In genomic region chr17:65614431-65614830, GRCm38 (mm10) we compare ENCODE assay signal across 8 mouse cellular contexts. TPM values are rescaled to one million over a fixed set of nuclear protein-coding genes. Genes with fewer than 3 reads are reported as not detected.
A peak's percentile ranks its signal among the peaks of the same experiment; 100 is the strongest.
DNase-seq lines count a peak whose midpoint lies in the region; ATAC-seq and TF ChIP-seq lines count a peak whose summit lies in the region.

No protein-coding gene starts in this region.

- H3K4me3 ChIP-seq in left cerebral cortex, adult 2 months: peak overlapping the region; percentile 96
- peak overlapping the region; percentile 92 for H3K4me3 ChIP-seq in embryonic facial prominence, embryonic 14.5 days (ENCODE audit: low read depth, low read length)
- peak overlapping the region; percentile 99 for H3K4me3 ChIP-seq in hindbrain, postnatal 0 days (ENCODE audit: low read length)
- peak overlapping the region; percentile 45 for H3K4me3 ChIP-seq in myocyte

- no peaks in the 10 kb centered on the region; the same call in 1 of the 2 replicates for H3K36me3 ChIP-seq in embryonic facial prominence, embryonic 14.5 days (ENCODE audit: control insufficient read depth, insufficient read depth, low read length)
- no peaks in the 10 kb centered on the region for H3K36me3 ChIP-seq in hindbrain, postnatal 0 days (ENCODE audit: insufficient read depth, low read length)
- no peaks in the 10 kb centered on the region for H3K36me3 ChIP-seq in myocyte (ENCODE audit: control insufficient read depth, insufficient read depth)

- peak overlapping the region; percentile 93 for H3ac ChIP-seq in myocyte (ENCODE audit: control insufficient read depth, insufficient read length)

- TF ChIP-seq CTCF in left cerebral cortex, adult 2 months (IDR thresholded peaks at IDR 0.05): no peak
- TF ChIP-seq CTCF in hindbrain, postnatal 0 days (IDR thresholded peaks at IDR 0.05; ENCODE audit: low read depth): no peak

- WGBS in embryonic facial prominence, embryonic 14.5 days: under 1% methylated on average over 9 of the region's 9 CpGs
- 2% methylated on average over 9 of the region's 9 CpGs for WGBS in hindbrain, postnatal 0 days

- no peak for TF ChIP-seq POLR2A in myocyte (IDR thresholded peaks at IDR 0.05; ENCODE audit: insufficient read length, low read depth)

- peak overlapping the region; percentile 96 for H3K9ac ChIP-seq in embryonic facial prominence, embryonic 14.5 days (ENCODE audit: low read depth, low read length)
- H3K9ac ChIP-seq in hindbrain, postnatal 0 days (replicated peaks; ENCODE audit: low read length): peak overlapping the region; percentile 99

- peaks cover 4% of the 10 kb centered on the region; the same call in 1 of the 2 replicates for H3K4me1 ChIP-seq in embryonic facial prominence, embryonic 14.5 days (ENCODE audit: control insufficient read depth, insufficient read depth, low read length)
- H3K4me1 ChIP-seq in hindbrain, postnatal 0 days (ENCODE audit: insufficient read depth, low read length): peaks cover 2% of the 10 kb centered on the region; the same call in 1 of the 2 replicates

- DNase-seq in left cerebral cortex, adult 2 months (ENCODE audit: extremely low spot score in 1 of 2, low spot score in 2 of 2): no peak
- no peak for DNase-seq in left cerebral cortex, adult 8-10 months (ENCODE audit: low spot score in 2 of 2)
- DNase-seq in embryonic facial prominence, embryonic 14.5 days (ENCODE audit: low spot score): peak; percentile 46
- DNase-seq in hindbrain, postnatal 0 days (ENCODE audit: low spot score): no peak
- no peak for DNase-seq in urinary bladder, postnatal 4 days (ENCODE audit: low spot score in 2 of 2)
- no peak for DNase-seq in layer of hippocampus, adult 9-10 months (ENCODE audit: low spot score)
- DNase-seq in ovary, postnatal 10 days (ENCODE audit: low spot score): no peak

- ATAC-seq in embryonic facial prominence, embryonic 14.5 days (ENCODE audit: low read depth): no peak
- no peak for ATAC-seq in hindbrain, postnatal 0 days

- peak overlapping the region; percentile 69 for H3K4me2 ChIP-seq in embryonic facial prominence, embryonic 14.5 days (ENCODE audit: low read depth, low read length)
- peak overlapping the region; percentile 70 for H3K4me2 ChIP-seq in hindbrain, postnatal 0 days (ENCODE audit: low read depth, low read length)
- peak overlapping the region; percentile 92 for H3K4me2 ChIP-seq in myocyte (ENCODE audit: low read depth)

- H3K27me3 ChIP-seq in embryonic facial prominence, embryonic 14.5 days (replicated peaks; ENCODE audit: control insufficient read depth, insufficient read depth, low read length): no peaks in the 10 kb centered on the region
- H3K27me3 ChIP-seq in hindbrain, postnatal 0 days (ENCODE audit: insufficient read depth, low read length): no peaks in the 10 kb centered on the region
- H3K27me3 ChIP-seq in myocyte (ENCODE audit: control insufficient read depth, insufficient read depth, insufficient read length): no peaks in the 10 kb centered on the region

- H3K9me3 ChIP-seq in embryonic facial prominence, embryonic 14.5 days (ENCODE audit: control insufficient read depth, low read length): no peaks in the 10 kb centered on the region
- H3K9me3 ChIP-seq in hindbrain, postnatal 0 days (ENCODE audit: low read length): no peaks in the 10 kb centered on the region

- intact Hi-C loops in left cerebral cortex, adult 2 months (cut with DNase I): loop anchor here (1.0 to 5.0 kb wide), 4 partner anchors 29 to 168 kb away; partner anchors contain the start of gene Ppp4r1

- peaks cover 32% of the 10 kb centered on the region for H3K79me2 ChIP-seq in myocyte (ENCODE audit: control insufficient read depth, insufficient read depth)

- H3K27ac ChIP-seq in left cerebral cortex, adult 2 months: peak overlapping the region; percentile 99
- peak overlapping the region; percentile 100 for H3K27ac ChIP-seq in embryonic facial prominence, embryonic 14.5 days (replicated peaks; ENCODE audit: low read depth, low read length)
- H3K27ac ChIP-seq in hindbrain, postnatal 0 days: peak overlapping the region; percentile 100

TF ChIP-seq in myocyte, 11 proteins besides CTCF, POLR2A, EP300 and RAD21:
- TF ChIP-seq POLR2AphosphoS2 (IDR thresholded peaks at IDR 0.05; ENCODE audit: insufficient read length, low read depth) (no peak), MAX (IDR thresholded peaks at IDR 0.05; ENCODE audit: low read depth) (no peak), CEBPB (IDR thresholded peaks at IDR 0.05; ENCODE audit: insufficient read depth, poor library complexity, severe bottlenecking) (no peak), SRF (IDR thresholded peaks at IDR 0.05; ENCODE audit: control insufficient read depth, insufficient read length, low read depth) (no peak), MYOG (IDR thresholded peaks at IDR 0.05; ENCODE audit: control insufficient read depth in 1 of 3, insufficient read depth in 1 of 3, insufficient read length in 2 of 3, low read depth in 2 of 3) (no peak), REST (IDR thresholded peaks at IDR 0.05; ENCODE audit: insufficient read depth, insufficient read length) (no peak), MYOD1 (IDR thresholded peaks at IDR 0.05; ENCODE audit: control insufficient read depth in 1 of 3, insufficient read length in 2 of 3, low read depth in 2 of 3) (no peak), TCF12 (IDR thresholded peaks at IDR 0.05; ENCODE audit: insufficient read depth, poor library complexity, severe bottlenecking) (no peak), USF1 (IDR thresholded peaks at IDR 0.05; ENCODE audit: low read depth) (no peak), TCF3 (IDR thresholded peaks at IDR 0.05; ENCODE audit: insufficient read length, low read depth) (no peak)

RNA-seq across cellular contexts. Expression of gene Vapa, which starts 1.1 kb away (rescaled TPM):
- 100 to 1,000 TPM; 150 to 151 TPM for total RNA-seq in left cerebral cortex, adult 2 months (2021)
- total RNA-seq in left cerebral cortex, adult 8-10 months (2022): 100 to 1,000 TPM; 127 to 162 (median 147) TPM
- 203 and 215 TPM in 2 replicates for polyA plus RNA-seq in embryonic facial prominence, embryonic 14.5 days (2014; fragmentation: Nextera tagmentation; extraction: Ambion mirVana)
- total RNA-seq in hindbrain, postnatal 0 days (2014; rRNA removed): 97.4 and 103 TPM in 2 replicates
- 296 and 298 TPM in 2 replicates for polyA plus RNA-seq in hindbrain, postnatal 0 days (2015; fragmentation: Nextera tagmentation; extraction: Ambion mirVana)
- 78.9 TPM for polyA plus RNA-seq in myocyte (2012; fragmentation: generic; extraction: Trizol)

RNA-seq across cellular contexts. Expression of gene Txndc2, which starts 27.5 kb away (rescaled TPM):
- under 1 TPM; 0.19 to 0.25 TPM for total RNA-seq in left cerebral cortex, adult 2 months (2021)
- total RNA-seq in left cerebral cortex, adult 8-10 months (2022): under 1 TPM in 1 of 4 experiments, not detected in 3; 0.25 TPM
- 0.14 TPM in 1 of 2 replicates, not detected in the other for polyA plus RNA-seq in embryonic facial prominence, embryonic 14.5 days (2014; fragmentation: Nextera tagmentation; extraction: Ambion mirVana)
- not detected in 2 replicates for total RNA-seq in hindbrain, postnatal 0 days (2014; rRNA removed)
- polyA plus RNA-seq in hindbrain, postnatal 0 days (2015; fragmentation: Nextera tagmentation; extraction: Ambion mirVana): 0.10 and 0.13 TPM in 2 replicates
- polyA plus RNA-seq in myocyte (2012; fragmentation: generic; extraction: Trizol): 0.04 TPM

Comparison
In these comparisons a context has a peak if more than half of its experiments do, and no peak if none do; other contexts are left out.
1. H3K4me3 ChIP-seq: peak in every context shown above with its lines; median percentile 99 in hindbrain, postnatal 0 days; 96 in left cerebral cortex, adult 2 months; 92 in embryonic facial prominence, embryonic 14.5 days; 45 in myocyte.